Mouse (Mus musculus) small intestine, adult 2 months (tissue): Measurements from ENCODE around the gene Hal. TPM values are rescaled to one million over a fixed set of nuclear protein-coding genes. Genes with fewer than 3 reads are reported as not detected.

ENCODE experiments used
- H3K27ac ChIP-seq: fragments of 200-500 bp; 2 replicates; pipeline ENCODE4 v1.5.1; 2012; ENCODE audit warnings: low read depth, low read length, control low read depth, inconsistent platforms; ENCODE audit not compliant: insufficient read depth
- H3K27me3 ChIP-seq: fragments of 200-500 bp; 2 replicates; pipeline ENCODE4 v1.6.1; 2012; ENCODE audit warnings: mild to moderate bottlenecking, moderate library complexity, low read length, inconsistent platforms; ENCODE audit not compliant: control insufficient read depth, insufficient read depth
- H3K36me3 ChIP-seq: fragments of 200-500 bp; 2 replicates; pipeline ENCODE4 v1.6.1; 2012; ENCODE audit warnings: mild to moderate bottlenecking, low read length, control low read depth, inconsistent platforms; ENCODE audit not compliant: control insufficient read depth, insufficient read depth
- H3K4me1 ChIP-seq: fragments of 200-500 bp; 2 replicates; pipeline ENCODE4 v1.6.1; 2012; ENCODE audit warnings: low read length, inconsistent platforms, mixed read lengths; ENCODE audit not compliant: control insufficient read depth, insufficient read depth, insufficient read length
- H3K4me3 ChIP-seq: fragments of 200-500 bp; 2 replicates; pipeline ENCODE4 v1.5.1; 2012; ENCODE audit warnings: low read depth, mild to moderate bottlenecking, control low read depth, inconsistent platforms, low read length, moderate library complexity
- CTCF ChIP-seq: fragments of 200-500 bp; IDR thresholded peaks from 2 replicates; pipeline ENCODE4 v1.5.1; 2012; ENCODE audit warnings: low read depth, mild to moderate bottlenecking, control low read depth, inconsistent platforms, low read length, moderate library complexity, mixed read lengths; ENCODE audit not compliant: insufficient replicate concordance, insufficient read length; ENCODE audit errors: extremely low read depth
- POLR2A ChIP-seq: fragments of 200-500 bp; IDR thresholded peaks from 2 replicates; pipeline ENCODE4 v1.6.1; 2012; ENCODE audit warnings: low read depth, mild to moderate bottlenecking, control low read depth, inconsistent platforms, low read length, moderate library complexity
- WGBS: fragments of 180-500 bp; shearing (Covaris S2); methylation state at CpG from one replicate; pipeline ENCODE4 v1.1.7; 2018; 5-methylcytosine and 5-hydroxymethylcytosine counted together
- polyA plus RNA-seq: library from polyadenylated mRNA; depleted of rRNA; stranded (reverse); fragments of >200 nt; gene quantifications from 2 replicates; pipeline ENCODE4 v1.2.3, GENCODE M21; 2012; rRNA removed

Gene Hal
- 0.06 and 2.8 TPM in 2 replicates for polyA plus RNA-seq

GRCm38 (mm10) chr10:93488066-93488827, at the start of gene Hal:
Gene Hal, plus strand, starts transcription at chr10:93488768.
- no peak within 1 kb of the TSS for H3K27ac ChIP-seq
- WGBS: 38% methylated on average over 17 of the region's 17 CpGs
- peaks cover 16% of the 10 kb centered on the region for H3K36me3 ChIP-seq
- H3K27me3 ChIP-seq: no peaks in the 10 kb centered on the region
- H3K4me3 ChIP-seq: no peak within 1 kb of the TSS
- peaks cover 11% of the 10 kb centered on the region for H3K4me1 ChIP-seq
- no peak for TF ChIP-seq POLR2A
- TF ChIP-seq CTCF: no peak

GRCm38 (mm10) chr10:93441501-93441900, 47.1 kb upstream of the Hal start:
- Histone ChIP-seq H3K4me3 (no peak overlapping the region), H3K27ac (no peak overlapping the region), H3K36me3 (no peaks in the 10 kb centered on the region), H3K27me3 (no peaks in the 10 kb centered on the region), H3K4me1 (peaks cover 1% of the 10 kb centered on the region; the same call in 1 of the 2 replicates)
- no peak for TF ChIP-seq POLR2A
- TF ChIP-seq CTCF: no peak
- 86% methylated on average over 6 of the region's 6 CpGs for WGBS

- H3K4me3 ChIP-seq: no peak overlapping the region
- no peak overlapping the region for H3K27ac ChIP-seq
- no peaks in the 10 kb centered on the region for H3K36me3 ChIP-seq
- WGBS: 85% methylated on average over 3 of the region's 3 CpGs
- TF ChIP-seq CTCF (no peak), POLR2A (no peak)
- peaks cover 1% of the 10 kb centered on the region; the same call in 1 of the 2 replicates for H3K4me1 ChIP-seq
- no peaks in the 10 kb centered on the region for H3K27me3 ChIP-seq
Measured at GRCm38 (mm10) chr10:93442183-93442582, 46.4 kb upstream of the Hal start.

- no peaks in the 10 kb centered on the region for H3K27me3 ChIP-seq
- WGBS: 49% methylated on average over 9 of the region's 9 CpGs
- TF ChIP-seq POLR2A: no peak
- no peak for TF ChIP-seq CTCF
- H3K4me1 ChIP-seq: peaks cover 1% of the 10 kb centered on the region; the same call in 1 of the 2 replicates
- H3K4me3 ChIP-seq: 0 out of 2 replicates have a peak overlapping the region, but pooled peaks have one; percentile 22
- peak overlapping the region; percentile 56 for H3K27ac ChIP-seq
- H3K36me3 ChIP-seq: no peaks in the 10 kb centered on the region
Measured at GRCm38 (mm10) chr10:93444407-93444806, 44.2 kb upstream of the Hal start.

GRCm38 (mm10) chr10:93447398-93447797, 41.2 kb upstream of the Hal start:
- Histone ChIP-seq H3K27me3 (no peaks in the 10 kb centered on the region), H3K4me1 (peaks cover 1% of the 10 kb centered on the region; the same call in 1 of the 2 replicates), H3K36me3 (no peaks in the 10 kb centered on the region), H3K4me3 (no peak overlapping the region), H3K27ac (peak overlapping the region; percentile 38; the same call in 1 of the 2 replicates)
- TF ChIP-seq POLR2A (no peak), CTCF (no peak)
- 45% methylated on average over 10 of the region's 10 CpGs for WGBS

- Histone ChIP-seq H3K27me3 (no peaks in the 10 kb centered on the region), H3K4me3 (no peak overlapping the region), H3K27ac (peak overlapping the region; percentile 76), H3K36me3 (0 out of 2 replicates have a peak, but pooled peaks cover 4% of the 10 kb centered on the region), H3K4me1 (peaks cover 10% of the 10 kb centered on the region; the same call in 1 of the 2 replicates)
- TF ChIP-seq POLR2A (no peak), CTCF (no peak)
- 4% methylated on average over 7 of the region's 7 CpGs for WGBS
Measured at GRCm38 (mm10) chr10:93454652-93455014, 33.9 kb upstream of the Hal start.

- Histone ChIP-seq H3K27me3 (no peaks in the 10 kb centered on the region), H3K36me3 (peaks cover 50% of the 10 kb centered on the region), H3K27ac (no peak overlapping the region), H3K4me3 (no peak overlapping the region), H3K4me1 (peaks cover 10% of the 10 kb centered on the region; the same call in 1 of the 2 replicates)
- WGBS: 89% methylated on average over 11 of the region's 11 CpGs
- no peak for TF ChIP-seq CTCF
- no peak for TF ChIP-seq POLR2A
Measured at GRCm38 (mm10) chr10:93460106-93460505, 28.5 kb upstream of the Hal start.
